Mouse (Mus musculus): ENCODE data around the gene Gm20388. TPM values are rescaled to one million over a fixed set of nuclear protein-coding genes. Genes with fewer than 3 reads are reported as not detected.

Gene Gm20388
- polyA plus RNA-seq, 1 experiment from 2014 or later, result 5.3 TPM

- Histone ChIP-seq H3K9me3 (ENCODE audit: control insufficient read depth, low read length) (no peaks in the 10 kb centered on the region), H3K27me3 (replicated peaks; ENCODE audit: control insufficient read depth, insufficient read depth, low read length) (no peaks in the 10 kb centered on the region; the same call in 1 of the 2 replicates), H3K4me1 (replicated peaks; ENCODE audit: control insufficient read depth, insufficient read depth, low read length) (0 out of 2 replicates have a peak, but pooled peaks cover 2% of the 10 kb centered on the region), H3K27ac (ENCODE audit: low read depth, low read length) (no peak overlapping the region), H3K36me3 (ENCODE audit: control insufficient read depth, insufficient read depth, low read length) (no peaks in the 10 kb centered on the region), H3K4me2 (no peak overlapping the region), H3K4me3 (ENCODE audit: low read depth, low read length) (no peak overlapping the region), H3K9ac (ENCODE audit: low read depth, low read length) (no peak overlapping the region)
- DNase-seq (ENCODE audit: low spot score), result peak; percentile 59
- 17% methylated on average over 8 of the region's 8 CpGs for WGBS
- 0 out of 2 replicates have a peak, but pooled peaks have one; percentile 48 for ATAC-seq (replicated peaks; ENCODE audit: low FRiP score)
Measured at GRCm38 (mm10) chr8:122834971-122835370, 2924.3 kb downstream of the Gm20388 start.

- H3K4me1 ChIP-seq (replicated peaks; ENCODE audit: control insufficient read depth, insufficient read depth, low read length), result no peaks in the 10 kb centered on the region
- H3K4me3 ChIP-seq (ENCODE audit: low read depth, low read length), result no peak overlapping the region
- no peak overlapping the region for H3K9ac ChIP-seq (ENCODE audit: low read depth, low read length)
- no peak overlapping the region for H3K27ac ChIP-seq (ENCODE audit: low read depth, low read length)
- peaks cover 2% of the 10 kb centered on the region for H3K27me3 ChIP-seq (replicated peaks; ENCODE audit: control insufficient read depth, insufficient read depth, low read length)
- H3K4me2 ChIP-seq, result no peak overlapping the region
- DNase-seq (ENCODE audit: low spot score), result no peak
- H3K36me3 ChIP-seq (ENCODE audit: control insufficient read depth, insufficient read depth, low read length), result no peaks in the 10 kb centered on the region
- no peak for ATAC-seq (replicated peaks; ENCODE audit: low FRiP score)
- no peaks in the 10 kb centered on the region for H3K9me3 ChIP-seq (ENCODE audit: control insufficient read depth, low read length)
- WGBS, result 84% methylated on average over 12 of the region's 12 CpGs
Measured at GRCm38 (mm10) chr8:122836199-122836598, 2925.6 kb downstream of the Gm20388 start.

- no peak overlapping the region for H3K27ac ChIP-seq (ENCODE audit: low read depth, low read length)
- no peak overlapping the region for H3K4me2 ChIP-seq
- no peak overlapping the region for H3K9ac ChIP-seq (ENCODE audit: low read depth, low read length)
- H3K27me3 ChIP-seq (replicated peaks; ENCODE audit: control insufficient read depth, insufficient read depth, low read length), result peaks cover 2% of the 10 kb centered on the region; the same call in 1 of the 2 replicates
- ATAC-seq (replicated peaks; ENCODE audit: low FRiP score) (no peak), DNase-seq (ENCODE audit: low spot score) (no peak)
- WGBS, result 80% methylated on average over 13 of the region's 13 CpGs
- no peaks in the 10 kb centered on the region for H3K9me3 ChIP-seq (ENCODE audit: control insufficient read depth, low read length)
- H3K4me1 ChIP-seq (replicated peaks; ENCODE audit: control insufficient read depth, insufficient read depth, low read length), result no peaks in the 10 kb centered on the region
- no peaks in the 10 kb centered on the region for H3K36me3 ChIP-seq (ENCODE audit: control insufficient read depth, insufficient read depth, low read length)
- no peak overlapping the region for H3K4me3 ChIP-seq (ENCODE audit: low read depth, low read length)
Measured at GRCm38 (mm10) chr8:122836696-122837095, 2926.1 kb downstream of the Gm20388 start.

GRCm38 (mm10) chr8:122844161-122844560, 2933.5 kb downstream of the Gm20388 start:
- ATAC-seq (replicated peaks; ENCODE audit: low FRiP score), result no peak
- no peak overlapping the region for H3K4me2 ChIP-seq
- H3K27me3 ChIP-seq (replicated peaks; ENCODE audit: control insufficient read depth, insufficient read depth, low read length), result peaks cover 24% of the 10 kb centered on the region

GRCm38 (mm10) chr8:122845662-122846061, 2935.0 kb downstream of the Gm20388 start:
- 76% methylated on average over 4 of the region's 4 CpGs for WGBS
- DNase-seq (ENCODE audit: low spot score), result no peak

More at GRCm38 (mm10) chr8:122844161-122844560, 2933.5 kb downstream of the Gm20388 start:
- Histone ChIP-seq H3K4me3 (ENCODE audit: low read depth, low read length) (no peak overlapping the region), H3K27ac (ENCODE audit: low read depth, low read length) (no peak overlapping the region), H3K36me3 (ENCODE audit: control insufficient read depth, insufficient read depth, low read length) (no peaks in the 10 kb centered on the region), H3K4me1 (replicated peaks; ENCODE audit: control insufficient read depth, insufficient read depth, low read length) (0 out of 2 replicates have a peak, but pooled peaks cover 2% of the 10 kb centered on the region), H3K9me3 (ENCODE audit: control insufficient read depth, low read length) (no peaks in the 10 kb centered on the region), H3K9ac (ENCODE audit: low read depth, low read length) (no peak overlapping the region)
- WGBS, result 42% methylated on average over 3 of the region's 3 CpGs
- no peak for DNase-seq (ENCODE audit: low spot score)

GRCm38 (mm10) chr8:122847829-122848561, 2937.4 kb downstream of the Gm20388 start, which contains the start of gene Cdh15:
Cdh15 (plus strand) TSS chr8:122847966.
- H3K36me3 ChIP-seq (ENCODE audit: control insufficient read depth, insufficient read depth, low read length), result no peaks in the 10 kb centered on the region
- no peaks in the 10 kb centered on the region for H3K9me3 ChIP-seq (ENCODE audit: control insufficient read depth, low read length)
- H3K9ac ChIP-seq (ENCODE audit: low read depth, low read length), result no peak within 1 kb of the TSS
- ATAC-seq (replicated peaks; ENCODE audit: low FRiP score) (peak; percentile 90), DNase-seq (ENCODE audit: low spot score) (peak; percentile 75)
- H3K4me3 ChIP-seq (ENCODE audit: low read depth, low read length), result no peak within 1 kb of the TSS
- H3K4me1 ChIP-seq (replicated peaks; ENCODE audit: control insufficient read depth, insufficient read depth, low read length), result 0 out of 2 replicates have a peak, but pooled peaks cover 2% of the 10 kb centered on the region
- H3K27ac ChIP-seq (ENCODE audit: low read depth, low read length), result no peak within 1 kb of the TSS
- H3K4me2 ChIP-seq, result peak within 1 kb of the TSS; percentile 46
- peaks cover 22% of the 10 kb centered on the region for H3K27me3 ChIP-seq (replicated peaks; ENCODE audit: control insufficient read depth, insufficient read depth, low read length)
- WGBS, result 20% methylated on average over 17 of the region's 18 CpGs

More at GRCm38 (mm10) chr8:122845662-122846061, 2935.0 kb downstream of the Gm20388 start:
- no peak overlapping the region for H3K4me3 ChIP-seq (ENCODE audit: low read depth, low read length)
- no peak overlapping the region for H3K9ac ChIP-seq (ENCODE audit: low read depth, low read length)
- H3K4me1 ChIP-seq (replicated peaks; ENCODE audit: control insufficient read depth, insufficient read depth, low read length), result 0 out of 2 replicates have a peak, but pooled peaks cover 2% of the 10 kb centered on the region
- no peaks in the 10 kb centered on the region for H3K36me3 ChIP-seq (ENCODE audit: control insufficient read depth, insufficient read depth, low read length)
- H3K9me3 ChIP-seq (ENCODE audit: control insufficient read depth, low read length), result no peaks in the 10 kb centered on the region
- no peak overlapping the region for H3K4me2 ChIP-seq
- no peak overlapping the region for H3K27ac ChIP-seq (ENCODE audit: low read depth, low read length)
- no peak for ATAC-seq (replicated peaks; ENCODE audit: low FRiP score)
- H3K27me3 ChIP-seq (replicated peaks; ENCODE audit: control insufficient read depth, insufficient read depth, low read length), result peaks cover 28% of the 10 kb centered on the region

- H3K4me3 ChIP-seq (ENCODE audit: low read depth, low read length), result no peak overlapping the region
- H3K27ac ChIP-seq (ENCODE audit: low read depth, low read length), result no peak overlapping the region
- no peak overlapping the region for H3K9ac ChIP-seq (ENCODE audit: low read depth, low read length)
- peaks cover 23% of the 10 kb centered on the region for H3K27me3 ChIP-seq (replicated peaks; ENCODE audit: control insufficient read depth, insufficient read depth, low read length)
- ATAC-seq (replicated peaks; ENCODE audit: low FRiP score), result no peak
- no peak for DNase-seq (ENCODE audit: low spot score)
- H3K4me2 ChIP-seq, result no peak overlapping the region
- peaks cover 5% of the 10 kb centered on the region; the same call in 1 of the 2 replicates for H3K4me1 ChIP-seq (replicated peaks; ENCODE audit: control insufficient read depth, insufficient read depth, low read length)
- H3K36me3 ChIP-seq (ENCODE audit: control insufficient read depth, insufficient read depth, low read length), result no peaks in the 10 kb centered on the region
- 70% methylated on average over 11 of the region's 11 CpGs for WGBS
- H3K9me3 ChIP-seq (ENCODE audit: control insufficient read depth, low read length), result no peaks in the 10 kb centered on the region
Measured at GRCm38 (mm10) chr8:122849152-122849910, 2938.7 kb downstream of the Gm20388 start.

GRCm38 (mm10) chr8:122850641-122851240, 2940.1 kb downstream of the Gm20388 start:
- Histone ChIP-seq H3K4me1 (replicated peaks; ENCODE audit: control insufficient read depth, insufficient read depth, low read length) (peaks cover 5% of the 10 kb centered on the region; the same call in 1 of the 2 replicates), H3K27me3 (replicated peaks; ENCODE audit: control insufficient read depth, insufficient read depth, low read length) (peaks cover 23% of the 10 kb centered on the region), H3K36me3 (ENCODE audit: control insufficient read depth, insufficient read depth, low read length) (no peaks in the 10 kb centered on the region), H3K4me2 (no peak overlapping the region), H3K4me3 (ENCODE audit: low read depth, low read length) (no peak overlapping the region), H3K9me3 (ENCODE audit: control insufficient read depth, low read length) (no peaks in the 10 kb centered on the region), H3K27ac (ENCODE audit: low read depth, low read length) (no peak overlapping the region), H3K9ac (ENCODE audit: low read depth, low read length) (no peak overlapping the region)
- DNase-seq (ENCODE audit: low spot score) (no peak), ATAC-seq (replicated peaks; ENCODE audit: low FRiP score) (no peak)
- 55% methylated on average over 3 of the region's 3 CpGs for WGBS
